Mouse (Mus musculus) stomach, embryonic 15.5 days (tissue): Measurements from ENCODE around the gene Fam117a. TPM values are rescaled to one million over a fixed set of nuclear protein-coding genes. Genes with fewer than 3 reads are reported as not detected.

Experiments
- ATAC-seq: fragments of 200-750 bp; cut with Nextera tagmentation; 2 replicates; pipeline ENCODE4 v1.8.0; 2017; ENCODE audit warnings: low read depth, moderate number of reproducible peaks, moderate TSS enrichment; ENCODE audit not compliant: insufficient read depth, low FRiP score
- H3K27ac ChIP-seq: fragments of 300-500 bp; sonication (generic); 2 replicates; pipeline ENCODE4 v1.5.1; 2015; ENCODE audit warnings: mild to moderate bottlenecking, inconsistent platforms
- H3K27me3 ChIP-seq: fragments of 300-500 bp; sonication (generic); replicated peaks from 2 replicates; pipeline ENCODE4 v1.6.1; 2015; ENCODE audit warnings: inconsistent platforms
- H3K36me3 ChIP-seq: fragments of 300-500 bp; sonication (generic); 2 replicates; pipeline ENCODE4 v1.6.1; 2015; ENCODE audit warnings: inconsistent platforms
- H3K4me1 ChIP-seq: fragments of 300-500 bp; sonication (generic); 2 replicates; pipeline ENCODE4 v1.6.1; 2015; ENCODE audit warnings: inconsistent platforms
- H3K4me2 ChIP-seq: fragments of 300-500 bp; sonication (generic); 2 replicates; pipeline ENCODE4 v1.6.1; 2015; ENCODE audit warnings: mild to moderate bottlenecking, inconsistent platforms
- H3K4me3 ChIP-seq: fragments of 300-500 bp; sonication (generic); replicated peaks from 2 replicates; pipeline ENCODE4 v1.5.1; 2015; ENCODE audit warnings: inconsistent platforms
- H3K9ac ChIP-seq: fragments of 300-500 bp; sonication (generic); 2 replicates; pipeline ENCODE4 v1.6.1; 2015; ENCODE audit warnings: inconsistent platforms
- H3K9me3 ChIP-seq: fragments of 300-500 bp; sonication (generic); 2 replicates; pipeline ENCODE4 v1.6.1; 2016; ENCODE audit warnings: inconsistent platforms
- WGBS: fragments of 180-500 bp; shearing (Covaris S2); methylation state at CpG from one replicate; pipeline ENCODE4 v1.1.7; 2015; 5-methylcytosine and 5-hydroxymethylcytosine counted together
- polyA plus RNA-seq: library from polyadenylated mRNA; unstranded; fragments of >200 nt; fragmentation: Nextera tagmentation; extraction: Ambion mirVana; gene quantifications from 2 replicates; pipeline ENCODE4 v1.2.1, GENCODE M21; 2015

Gene Fam117a
- polyA plus RNA-seq, 1 experiment from 2014 or later: 17.5 TPM

- Histone ChIP-seq H3K27me3 (no peaks in the 10 kb centered on the region), H3K4me3 (peak overlapping the region; percentile 90), H3K36me3 (peaks cover 5% of the 10 kb centered on the region; the same call in 1 of the 2 replicates), H3K4me2 (peak overlapping the region; percentile 55), H3K9ac (peak overlapping the region; percentile 56), H3K9me3 (no peaks in the 10 kb centered on the region), H3K27ac (peak overlapping the region; percentile 80), H3K4me1 (peaks cover 17% of the 10 kb centered on the region)
- 6% methylated on average over 17 of the region's 17 CpGs for WGBS
- no peak for ATAC-seq
Measured at GRCm38 (mm10) chr11:95310648-95311424, 26.0 kb upstream of the Fam117a start.

DNA sequence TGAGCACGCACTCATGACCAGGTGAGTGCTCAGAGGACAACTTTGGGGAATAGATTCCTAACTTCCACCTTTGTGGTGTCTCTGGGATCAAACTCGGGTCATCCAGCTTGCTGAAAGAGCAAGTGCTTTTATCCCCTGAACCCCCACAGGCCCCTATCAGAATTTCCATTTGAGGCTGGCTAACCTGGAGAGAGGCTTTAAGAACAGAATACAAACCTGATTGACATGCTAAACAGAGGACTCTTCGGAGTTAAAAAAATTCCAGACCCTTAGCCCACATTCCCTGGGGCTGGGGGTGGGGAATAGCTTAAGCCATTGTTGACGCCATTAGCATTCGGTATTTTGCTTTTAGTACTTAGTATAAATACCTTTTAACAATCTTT is 25.4 kb upstream of the Fam117a start:
- ATAC-seq: no peak
- Histone ChIP-seq H3K9me3 (no peaks in the 10 kb centered on the region), H3K27ac (no peak overlapping the region), H3K4me3 (peak overlapping the region; percentile 90), H3K9ac (no peak overlapping the region), H3K36me3 (0 out of 2 replicates have a peak, but pooled peaks cover under 1% of the 10 kb centered on the region), H3K4me1 (peaks cover 17% of the 10 kb centered on the region), H3K27me3 (no peaks in the 10 kb centered on the region), H3K4me2 (peak overlapping the region; percentile 55)
- WGBS: 39% methylated on average over 5 of the region's 5 CpGs

DNA sequence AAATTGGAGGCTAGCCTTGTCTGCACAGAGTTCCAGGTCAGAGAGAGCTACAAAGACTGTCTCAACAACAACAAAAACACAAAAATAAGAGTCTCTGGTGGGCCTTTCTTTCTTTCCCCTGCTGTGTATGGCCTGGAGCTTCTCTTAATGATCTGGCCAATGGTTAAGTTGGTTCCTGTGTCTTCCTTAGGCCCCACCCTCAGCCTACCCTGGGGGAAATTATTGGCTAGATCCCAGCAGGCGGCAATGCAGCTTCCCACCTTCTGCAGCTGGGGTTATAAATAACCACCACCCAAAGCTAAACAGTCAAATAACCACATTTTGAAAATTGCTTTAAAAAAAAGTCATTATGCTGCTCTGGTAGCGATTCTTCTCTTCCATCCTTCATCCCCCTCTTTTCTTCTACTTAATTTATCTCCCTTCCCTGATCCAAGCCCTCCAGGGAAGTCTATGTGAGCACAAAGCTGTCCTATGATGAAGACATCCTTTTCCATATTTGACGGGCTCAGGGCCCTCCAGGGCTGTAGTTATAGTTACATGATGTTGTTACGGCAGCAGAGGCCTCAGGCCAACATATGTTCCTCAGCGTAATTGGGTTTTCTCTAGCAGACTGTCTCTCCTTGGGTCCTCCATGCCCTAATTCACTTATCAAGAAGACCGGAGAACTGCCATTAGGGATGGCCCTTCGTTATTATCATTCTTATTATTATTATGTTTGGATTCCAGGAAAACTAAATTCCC is 21.4 kb upstream of the Fam117a start:
- no peak overlapping the region for H3K4me2 ChIP-seq
- 74% methylated on average over 7 of the region's 7 CpGs for WGBS
- no peaks in the 10 kb centered on the region for H3K36me3 ChIP-seq
- no peak overlapping the region for H3K9ac ChIP-seq
- H3K9me3 ChIP-seq: no peaks in the 10 kb centered on the region
- peaks cover 6% of the 10 kb centered on the region for H3K4me1 ChIP-seq
- no peak overlapping the region for H3K4me3 ChIP-seq
- no peak overlapping the region for H3K27ac ChIP-seq
- no peaks in the 10 kb centered on the region for H3K27me3 ChIP-seq
- ATAC-seq: no peak

DNA sequence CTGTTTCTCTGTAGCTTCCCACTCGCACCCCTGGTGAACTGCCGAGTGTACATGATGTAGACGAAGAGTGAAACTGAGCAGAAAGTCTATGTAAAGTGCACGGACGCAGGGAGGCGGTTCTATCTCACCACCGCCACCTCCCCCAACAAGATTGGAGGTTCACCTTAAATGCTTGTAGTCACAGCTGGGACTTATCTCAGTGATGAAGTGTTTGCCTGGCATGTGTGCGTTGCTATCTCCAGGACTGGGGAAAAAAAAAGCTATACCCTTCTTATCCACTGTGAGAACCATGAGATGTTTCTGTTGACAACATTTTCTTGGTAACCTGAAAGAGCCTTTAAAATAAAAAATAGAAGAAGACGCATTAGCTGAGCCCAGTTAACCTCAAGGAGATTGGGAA is 18.7 kb upstream of the Fam117a start:
- no peaks in the 10 kb centered on the region for H3K36me3 ChIP-seq
- H3K27me3 ChIP-seq: no peaks in the 10 kb centered on the region
- no peaks in the 10 kb centered on the region for H3K4me1 ChIP-seq
- 48% methylated on average over 9 of the region's 9 CpGs for WGBS
- no peak overlapping the region for H3K4me3 ChIP-seq
- no peak overlapping the region for H3K4me2 ChIP-seq
- H3K9me3 ChIP-seq: no peaks in the 10 kb centered on the region
- no peak overlapping the region for H3K9ac ChIP-seq
- no peak overlapping the region for H3K27ac ChIP-seq
- peak; percentile 66; the same call in 1 of the 2 replicates for ATAC-seq

DNA sequence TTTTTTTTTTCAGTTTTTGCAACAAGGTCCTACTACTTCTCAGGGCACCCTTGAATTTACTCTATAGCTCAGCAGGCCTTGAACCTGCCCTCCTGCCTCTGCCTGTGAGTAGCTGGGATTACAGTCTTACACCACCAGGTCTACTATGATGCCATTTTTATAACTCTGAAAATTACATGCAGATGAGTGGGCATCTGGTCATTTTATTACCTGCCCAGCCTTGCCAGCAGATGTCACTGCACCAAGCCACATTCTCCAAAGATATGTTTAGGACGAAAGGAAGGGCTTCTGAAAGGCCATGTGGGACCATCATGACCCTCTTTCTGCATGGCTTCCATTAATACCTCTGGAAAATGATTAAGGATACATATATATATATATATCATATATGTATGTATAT is 17.3 kb upstream of the Fam117a start:
- no peak overlapping the region for H3K9ac ChIP-seq
- H3K4me2 ChIP-seq: no peak overlapping the region
- H3K4me3 ChIP-seq: no peak overlapping the region
- H3K9me3 ChIP-seq: no peaks in the 10 kb centered on the region
- no peaks in the 10 kb centered on the region for H3K27me3 ChIP-seq
- 39% methylated on average over 1 of the region's 1 CpGs for WGBS
- no peak overlapping the region for H3K27ac ChIP-seq
- no peaks in the 10 kb centered on the region for H3K36me3 ChIP-seq
- no peaks in the 10 kb centered on the region for H3K4me1 ChIP-seq
- no peak for ATAC-seq

- no peaks in the 10 kb centered on the region for H3K36me3 ChIP-seq
- no peak overlapping the region for H3K4me2 ChIP-seq
- no peaks in the 10 kb centered on the region for H3K4me1 ChIP-seq
- peak; percentile 83 for ATAC-seq
- no peak overlapping the region for H3K4me3 ChIP-seq
- H3K27ac ChIP-seq: no peak overlapping the region
- H3K9ac ChIP-seq: no peak overlapping the region
- 82% methylated on average over 1 of the region's 1 CpGs for WGBS
- no peaks in the 10 kb centered on the region for H3K9me3 ChIP-seq
- H3K27me3 ChIP-seq: no peaks in the 10 kb centered on the region
Measured at GRCm38 (mm10) chr11:95320010-95320409, 16.8 kb upstream of the Fam117a start.

DNA sequence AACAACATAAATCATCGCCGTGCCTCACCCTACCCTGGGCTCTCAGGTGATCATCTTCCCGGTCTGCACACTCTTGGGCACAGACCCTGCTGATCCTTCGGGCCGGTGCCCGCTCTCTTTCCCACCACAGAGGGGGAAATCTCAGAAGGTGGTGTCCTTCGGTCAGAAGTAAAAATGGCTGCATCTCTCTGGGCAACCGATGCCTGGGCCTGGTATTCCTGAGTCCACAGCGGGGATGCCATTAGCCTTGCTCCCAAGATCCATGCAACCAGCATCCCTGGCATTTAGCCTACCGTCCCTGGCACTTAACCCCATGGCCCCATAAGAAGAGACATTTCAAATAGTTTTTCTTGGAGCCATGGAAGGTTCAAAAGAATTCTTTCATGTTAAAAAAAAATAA is 12.6 kb upstream of the Fam117a start:
- H3K4me2 ChIP-seq: no peak overlapping the region
- H3K36me3 ChIP-seq: no peaks in the 10 kb centered on the region
- H3K9me3 ChIP-seq: no peaks in the 10 kb centered on the region
- no peak overlapping the region for H3K27ac ChIP-seq
- no peaks in the 10 kb centered on the region for H3K27me3 ChIP-seq
- no peak overlapping the region for H3K9ac ChIP-seq
- H3K4me1 ChIP-seq: no peaks in the 10 kb centered on the region
- WGBS: 88% methylated on average over 10 of the region's 10 CpGs
- no peak for ATAC-seq
- H3K4me3 ChIP-seq: no peak overlapping the region

DNA sequence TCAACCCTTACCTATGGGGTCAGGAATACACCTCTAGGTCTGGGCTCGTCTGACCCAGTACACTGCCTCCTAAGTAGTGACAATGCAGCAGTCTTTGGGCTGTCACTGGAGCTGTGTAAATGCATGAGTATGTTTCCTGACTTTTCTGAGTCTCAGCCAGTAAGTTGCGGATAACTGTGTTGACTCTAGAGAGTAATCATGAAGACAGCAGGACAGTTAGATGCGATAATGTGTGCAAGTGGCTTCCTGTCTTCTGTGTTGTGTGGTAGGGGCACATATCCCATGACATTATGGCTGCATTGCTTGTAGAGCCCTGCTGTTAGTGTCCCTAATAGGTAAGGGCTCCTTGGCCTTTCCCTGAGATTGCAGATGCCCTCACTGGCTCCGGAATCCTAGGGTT is 11.0 kb upstream of the Fam117a start:
- H3K9me3 ChIP-seq: no peaks in the 10 kb centered on the region
- no peaks in the 10 kb centered on the region for H3K27me3 ChIP-seq
- no peaks in the 10 kb centered on the region for H3K4me1 ChIP-seq
- 87% methylated on average over 4 of the region's 4 CpGs for WGBS
- H3K36me3 ChIP-seq: no peaks in the 10 kb centered on the region
- no peak overlapping the region for H3K4me2 ChIP-seq
- no peak overlapping the region for H3K4me3 ChIP-seq
- no peak overlapping the region for H3K9ac ChIP-seq
- no peak for ATAC-seq
- no peak overlapping the region for H3K27ac ChIP-seq

DNA sequence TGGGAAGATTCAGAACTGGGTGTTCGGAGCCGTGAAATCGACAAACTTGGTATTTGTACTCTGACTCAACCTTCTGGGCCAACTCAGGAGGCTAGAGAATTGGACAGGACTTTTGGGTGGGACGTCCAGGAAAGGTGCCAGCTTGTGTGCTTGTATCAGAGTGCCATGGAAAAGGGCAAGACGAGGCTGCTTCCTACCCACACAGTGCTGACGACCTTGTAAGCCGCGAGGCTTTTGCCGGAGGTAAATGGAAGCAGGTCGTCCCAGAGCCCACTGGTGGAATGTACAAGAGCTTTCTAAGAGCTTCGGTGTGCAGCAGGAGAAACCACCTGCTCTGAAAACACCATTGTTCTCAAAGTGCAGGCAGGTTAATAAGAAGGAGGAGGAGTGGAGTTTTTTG is 10.6 kb upstream of the Fam117a start:
- Histone ChIP-seq H3K36me3 (no peaks in the 10 kb centered on the region), H3K27ac (no peak overlapping the region), H3K4me3 (no peak overlapping the region), H3K9ac (no peak overlapping the region), H3K9me3 (no peaks in the 10 kb centered on the region), H3K27me3 (no peaks in the 10 kb centered on the region), H3K4me1 (no peaks in the 10 kb centered on the region), H3K4me2 (no peak overlapping the region)
- no peak for ATAC-seq
- WGBS: 76% methylated on average over 11 of the region's 11 CpGs

DNA sequence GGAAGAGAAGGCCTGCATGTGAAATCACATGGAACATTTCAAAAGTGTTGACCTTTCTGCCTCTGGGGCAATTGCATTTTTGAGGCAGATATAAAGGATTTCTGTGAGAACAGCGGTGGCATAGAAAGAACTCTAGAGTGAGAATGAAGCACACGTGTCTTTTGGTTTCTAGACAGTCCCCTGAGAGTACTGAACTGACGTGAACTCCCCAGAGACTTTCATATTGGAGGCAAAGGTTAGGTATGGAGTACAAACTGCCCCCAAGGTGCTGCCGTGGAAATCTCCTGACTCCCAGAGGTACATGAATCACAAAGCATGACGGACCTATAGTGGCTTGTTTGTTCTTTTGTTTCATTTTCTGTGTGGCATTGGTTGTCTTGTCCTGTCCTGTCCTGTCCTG is 8.2 kb upstream of the Fam117a start:
- WGBS: 74% methylated on average over 5 of the region's 5 CpGs
- H3K9ac ChIP-seq: no peak overlapping the region
- no peaks in the 10 kb centered on the region for H3K27me3 ChIP-seq
- no peak overlapping the region for H3K4me3 ChIP-seq
- no peak overlapping the region for H3K4me2 ChIP-seq
- H3K9me3 ChIP-seq: no peaks in the 10 kb centered on the region
- no peaks in the 10 kb centered on the region for H3K4me1 ChIP-seq
- no peak for ATAC-seq
- H3K36me3 ChIP-seq: no peaks in the 10 kb centered on the region
- H3K27ac ChIP-seq: no peak overlapping the region

GRCm38 (mm10) chr11:95330662-95331061 is 6.2 kb upstream of the Fam117a start:
- 41% methylated on average over 1 of the region's 1 CpGs for WGBS
- H3K9me3 ChIP-seq: no peaks in the 10 kb centered on the region
- no peak overlapping the region for H3K4me2 ChIP-seq
- no peaks in the 10 kb centered on the region for H3K4me1 ChIP-seq
- no peak for ATAC-seq
- no peaks in the 10 kb centered on the region for H3K27me3 ChIP-seq
- H3K27ac ChIP-seq: no peak overlapping the region
- no peak overlapping the region for H3K4me3 ChIP-seq
- H3K36me3 ChIP-seq: no peaks in the 10 kb centered on the region
- H3K9ac ChIP-seq: no peak overlapping the region

GRCm38 (mm10) chr11:95333209-95333608 is 3.6 kb upstream of the Fam117a start:
- no peak overlapping the region for H3K4me3 ChIP-seq
- H3K27me3 ChIP-seq: no peaks in the 10 kb centered on the region
- H3K27ac ChIP-seq: no peak overlapping the region
- no peaks in the 10 kb centered on the region for H3K36me3 ChIP-seq
- H3K9ac ChIP-seq: no peak overlapping the region
- peaks cover 11% of the 10 kb centered on the region; the same call in 1 of the 2 replicates for H3K4me1 ChIP-seq
- 38% methylated on average over 4 of the region's 4 CpGs for WGBS
- H3K9me3 ChIP-seq: no peaks in the 10 kb centered on the region
- H3K4me2 ChIP-seq: no peak overlapping the region
- no peak for ATAC-seq
